Mouse (Mus musculus): ENCODE results near the gene Frmd4a. TPM values are rescaled to one million over a fixed set of nuclear protein-coding genes. Genes with fewer than 3 reads are reported as not detected.

The Frmd4a gene
- polyA plus RNA-seq, 1 experiment = 46.5 TPM

DNA sequence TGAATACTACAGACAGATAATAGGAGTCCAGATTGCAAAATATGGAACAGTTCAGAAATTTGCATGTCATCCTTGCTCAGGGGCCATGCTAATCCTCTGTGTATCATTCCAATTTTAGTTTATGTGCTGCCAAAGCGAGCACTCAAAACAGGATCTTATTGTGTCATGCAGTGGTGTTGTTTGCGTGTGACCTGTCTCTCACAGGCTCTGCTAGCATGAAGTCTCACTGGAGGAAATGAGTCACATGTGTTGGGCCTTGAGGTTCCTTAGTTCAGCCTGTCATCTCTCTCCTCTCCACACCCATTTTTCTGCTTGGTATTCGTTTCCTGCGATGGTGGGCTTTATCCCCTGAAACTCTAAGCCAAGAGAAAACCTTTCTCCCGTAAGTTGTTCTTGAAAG, 363.4 kb downstream of the Frmd4a start:
- WGBS = 81% methylated on average over 5 of the region's 5 CpGs
- no peak for TF ChIP-seq CTCF (IDR thresholded peaks at IDR 0.05; ENCODE audit: insufficient read depth, low read length)
- TF ChIP-seq POLR2A (IDR thresholded peaks at IDR 0.05; ENCODE audit: borderline replicate concordance, extremely low read depth, low read depth, low read length) = no peak
- H3K4me3 ChIP-seq (replicated peaks; ENCODE audit: extremely low read depth, low read depth, low read length) = no peak overlapping the region
- no peaks in the 10 kb centered on the region for H3K4me1 ChIP-seq (ENCODE audit: control insufficient read depth, insufficient read depth, low read length)
- DNase-seq = no peak

DNA sequence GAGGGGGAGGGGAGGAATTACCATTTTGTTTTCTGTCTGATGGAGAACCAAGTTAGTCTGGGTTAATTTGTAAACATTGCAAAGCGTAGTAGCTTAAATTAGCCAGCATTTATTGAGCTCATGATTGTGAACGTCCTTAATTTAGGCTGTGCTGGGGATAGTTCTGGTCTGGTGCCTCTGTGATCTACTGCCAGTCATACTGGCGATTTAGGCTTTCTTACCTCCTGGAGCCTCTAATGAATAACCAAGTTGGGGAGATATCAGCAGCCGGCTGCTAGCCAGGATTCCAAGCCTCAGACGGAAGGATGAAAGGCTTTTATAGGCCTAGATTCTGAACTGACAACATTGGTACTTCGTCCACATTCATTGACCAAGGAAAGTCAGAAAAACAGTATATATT, 369.0 kb downstream of the Frmd4a start:
- DNase-seq = no peak
- WGBS = 70% methylated on average over 6 of the region's 6 CpGs
- peaks cover 4% of the 10 kb centered on the region for H3K4me1 ChIP-seq (ENCODE audit: control insufficient read depth, insufficient read depth, low read length)
- TF ChIP-seq CTCF (IDR thresholded peaks at IDR 0.05; ENCODE audit: insufficient read depth, low read length) = no peak
- no peak overlapping the region for H3K4me3 ChIP-seq (replicated peaks; ENCODE audit: extremely low read depth, low read depth, low read length)

DNA sequence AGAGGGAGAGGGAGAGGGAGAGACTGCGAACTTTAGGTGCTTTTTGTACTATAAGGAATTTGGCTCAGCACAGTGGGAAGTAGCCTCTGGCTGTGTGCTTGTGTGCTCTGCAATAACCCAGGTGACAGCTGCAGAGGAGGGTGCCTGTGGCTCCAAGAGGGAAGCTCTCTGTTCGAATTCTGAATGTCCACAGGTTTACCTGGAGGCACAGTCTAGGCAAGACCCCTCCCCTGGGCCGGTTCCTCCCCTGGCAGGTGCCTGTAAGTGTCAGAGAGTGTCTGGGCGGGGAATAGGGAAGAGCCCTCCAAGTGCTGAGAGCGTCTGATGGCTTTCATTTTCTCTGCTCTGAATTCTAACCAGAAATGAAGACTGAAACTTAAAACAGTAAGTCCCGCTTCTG, 371.8 kb downstream of the Frmd4a start:
- no peak for DNase-seq
- WGBS = 22% methylated on average over 6 of the region's 6 CpGs
- TF ChIP-seq CTCF (IDR thresholded peaks at IDR 0.05; ENCODE audit: insufficient read depth, low read length) (no peak), POLR2A (IDR thresholded peaks at IDR 0.05; ENCODE audit: borderline replicate concordance, extremely low read depth, low read depth, low read length) (no peak)
- Histone ChIP-seq H3K4me1 (ENCODE audit: control insufficient read depth, insufficient read depth, low read length) (peaks cover 11% of the 10 kb centered on the region), H3K4me3 (replicated peaks; ENCODE audit: extremely low read depth, low read depth, low read length) (peak overlapping the region; percentile 48)

DNA sequence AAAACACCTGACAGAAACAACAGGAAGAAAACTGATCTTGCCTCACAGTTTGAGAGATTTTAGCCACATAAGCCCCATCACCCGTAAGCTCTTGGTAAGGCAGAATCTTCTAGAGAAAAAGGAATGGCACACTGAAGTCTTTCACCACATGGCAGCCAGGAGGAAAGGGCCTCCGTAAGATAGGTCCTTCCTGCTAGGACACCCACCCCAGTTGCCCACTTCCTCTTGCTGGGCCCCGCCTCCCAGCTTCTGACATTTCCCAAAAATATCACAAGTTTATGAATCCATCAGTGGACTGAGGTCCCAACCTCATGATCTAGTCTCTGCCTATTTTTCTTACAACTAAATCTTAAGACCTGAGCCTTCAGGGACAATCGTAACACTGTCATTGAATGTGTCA, 373.6 kb downstream of the Frmd4a start:
- TF ChIP-seq POLR2A (IDR thresholded peaks at IDR 0.05; ENCODE audit: borderline replicate concordance, extremely low read depth, low read depth, low read length) (no peak), CTCF (IDR thresholded peaks at IDR 0.05; ENCODE audit: insufficient read depth, low read length) (no peak)
- Histone ChIP-seq H3K4me3 (replicated peaks; ENCODE audit: extremely low read depth, low read depth, low read length) (no peak overlapping the region), H3K4me1 (ENCODE audit: control insufficient read depth, insufficient read depth, low read length) (peaks cover 11% of the 10 kb centered on the region)
- 61% methylated on average over 4 of the region's 4 CpGs for WGBS
- no peak for DNase-seq

DNA sequence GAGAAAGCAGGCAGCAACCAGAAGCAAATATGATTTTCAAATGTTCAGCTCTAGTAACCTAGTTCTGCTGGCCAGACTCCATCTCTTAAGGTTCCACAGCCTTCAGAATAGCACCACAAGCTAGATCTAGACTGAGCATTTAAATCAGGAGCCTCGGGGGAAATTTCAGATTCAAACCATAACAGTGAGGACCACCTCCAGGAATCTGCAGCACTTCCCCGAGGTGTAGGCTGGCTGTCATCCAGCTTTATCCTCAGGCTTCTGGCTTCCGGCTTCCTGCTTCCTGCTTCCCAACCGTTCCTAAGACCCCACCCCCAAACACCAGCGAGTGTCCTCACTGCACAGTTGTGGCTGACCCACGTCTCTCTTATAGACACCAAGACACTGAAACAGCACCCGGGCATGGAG, 374.2 kb downstream of the Frmd4a start:
- DNase-seq = no peak
- no peak for TF ChIP-seq POLR2A (IDR thresholded peaks at IDR 0.05; ENCODE audit: borderline replicate concordance, extremely low read depth, low read depth, low read length)
- WGBS = 17% methylated on average over 7 of the region's 7 CpGs
- H3K4me3 ChIP-seq (replicated peaks; ENCODE audit: extremely low read depth, low read depth, low read length) = peak overlapping the region; percentile 32
- peaks cover 11% of the 10 kb centered on the region for H3K4me1 ChIP-seq (ENCODE audit: control insufficient read depth, insufficient read depth, low read length)

DNA sequence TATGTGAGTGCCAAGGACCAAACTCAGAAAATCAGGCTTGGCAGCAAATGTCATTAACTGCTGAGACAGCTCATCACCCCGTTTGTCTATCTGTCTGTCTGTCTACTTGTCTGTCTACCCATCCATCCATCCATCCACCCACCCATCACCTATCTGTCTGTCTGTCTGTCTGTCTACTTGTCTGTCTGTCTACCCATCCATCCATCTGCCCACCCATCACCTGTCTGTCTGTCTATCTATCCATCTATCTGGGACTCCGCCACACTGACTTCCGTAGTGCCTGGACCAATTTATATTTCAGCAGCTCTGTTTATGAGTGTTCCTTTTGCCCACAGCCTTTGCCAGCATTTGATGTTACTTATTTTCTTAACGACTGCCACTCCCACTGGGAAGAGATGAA, 375.5 kb downstream of the Frmd4a start:
- TF ChIP-seq POLR2A (IDR thresholded peaks at IDR 0.05; ENCODE audit: borderline replicate concordance, extremely low read depth, low read depth, low read length) = no peak
- no peak for TF ChIP-seq CTCF (IDR thresholded peaks at IDR 0.05; ENCODE audit: insufficient read depth, low read length)
- DNase-seq = no peak
- H3K4me1 ChIP-seq (ENCODE audit: control insufficient read depth, insufficient read depth, low read length) = peaks cover 11% of the 10 kb centered on the region
- no peak overlapping the region for H3K4me3 ChIP-seq (replicated peaks; ENCODE audit: extremely low read depth, low read depth, low read length)
- WGBS = 73% methylated on average over 4 of the region's 4 CpGs

DNA sequence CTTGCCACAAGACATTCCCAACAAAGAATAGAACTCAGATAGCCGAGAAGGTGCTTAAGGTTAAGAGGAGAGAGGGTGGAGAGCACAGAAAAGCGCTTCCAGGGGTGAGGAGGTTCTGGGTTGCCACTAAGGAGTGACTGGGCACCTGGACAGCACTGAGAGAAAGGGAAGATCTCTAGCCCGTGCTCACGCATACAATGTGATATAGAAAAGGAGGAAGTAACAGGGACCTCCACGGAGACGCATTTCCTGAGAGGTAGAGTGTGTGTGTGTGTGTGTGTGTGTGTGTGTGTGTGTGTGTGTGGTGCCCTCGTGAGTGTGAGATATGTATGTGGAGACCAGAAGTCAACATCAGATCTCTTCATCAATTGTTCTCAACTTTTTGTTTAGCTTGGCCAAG, 377.1 kb downstream of the Frmd4a start:
- TF ChIP-seq POLR2A (IDR thresholded peaks at IDR 0.05; ENCODE audit: borderline replicate concordance, extremely low read depth, low read depth, low read length) (no peak), CTCF (IDR thresholded peaks at IDR 0.05; ENCODE audit: insufficient read depth, low read length) (no peak)
- H3K4me1 ChIP-seq (ENCODE audit: control insufficient read depth, insufficient read depth, low read length) = peaks cover 11% of the 10 kb centered on the region
- 57% methylated on average over 7 of the region's 7 CpGs for WGBS
- no peak overlapping the region for H3K4me3 ChIP-seq (replicated peaks; ENCODE audit: extremely low read depth, low read depth, low read length)
- no peak for DNase-seq

DNA sequence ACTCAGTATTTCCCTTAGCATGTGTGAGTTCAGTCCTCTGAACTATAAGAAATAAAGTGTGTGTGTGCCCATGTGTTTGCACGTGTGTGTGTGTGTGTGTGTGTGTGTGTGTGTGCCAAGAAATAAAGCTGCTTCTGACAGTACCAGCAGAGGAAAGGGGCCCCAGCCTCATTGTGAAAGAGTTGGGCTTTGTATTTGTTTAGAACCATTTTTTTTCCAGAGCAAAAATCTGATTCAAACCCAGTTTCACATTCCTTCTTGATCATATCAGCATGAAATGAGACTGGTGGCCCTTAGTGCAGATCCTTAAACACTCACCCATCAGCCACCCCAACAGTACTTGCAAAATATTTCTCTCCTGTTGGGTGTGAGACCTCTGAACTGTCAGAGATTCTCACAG, 382.2 kb downstream of the Frmd4a start:
- 46% methylated on average over 1 of the region's 1 CpGs for WGBS
- no peak for DNase-seq
- H3K4me3 ChIP-seq (replicated peaks; ENCODE audit: extremely low read depth, low read depth, low read length) = no peak overlapping the region
- H3K4me1 ChIP-seq (ENCODE audit: control insufficient read depth, insufficient read depth, low read length) = peaks cover 3% of the 10 kb centered on the region; the same call in 1 of the 2 replicates
- TF ChIP-seq CTCF (IDR thresholded peaks at IDR 0.05; ENCODE audit: insufficient read depth, low read length) = no peak
- TF ChIP-seq POLR2A (IDR thresholded peaks at IDR 0.05; ENCODE audit: borderline replicate concordance, extremely low read depth, low read depth, low read length) = no peak

DNA sequence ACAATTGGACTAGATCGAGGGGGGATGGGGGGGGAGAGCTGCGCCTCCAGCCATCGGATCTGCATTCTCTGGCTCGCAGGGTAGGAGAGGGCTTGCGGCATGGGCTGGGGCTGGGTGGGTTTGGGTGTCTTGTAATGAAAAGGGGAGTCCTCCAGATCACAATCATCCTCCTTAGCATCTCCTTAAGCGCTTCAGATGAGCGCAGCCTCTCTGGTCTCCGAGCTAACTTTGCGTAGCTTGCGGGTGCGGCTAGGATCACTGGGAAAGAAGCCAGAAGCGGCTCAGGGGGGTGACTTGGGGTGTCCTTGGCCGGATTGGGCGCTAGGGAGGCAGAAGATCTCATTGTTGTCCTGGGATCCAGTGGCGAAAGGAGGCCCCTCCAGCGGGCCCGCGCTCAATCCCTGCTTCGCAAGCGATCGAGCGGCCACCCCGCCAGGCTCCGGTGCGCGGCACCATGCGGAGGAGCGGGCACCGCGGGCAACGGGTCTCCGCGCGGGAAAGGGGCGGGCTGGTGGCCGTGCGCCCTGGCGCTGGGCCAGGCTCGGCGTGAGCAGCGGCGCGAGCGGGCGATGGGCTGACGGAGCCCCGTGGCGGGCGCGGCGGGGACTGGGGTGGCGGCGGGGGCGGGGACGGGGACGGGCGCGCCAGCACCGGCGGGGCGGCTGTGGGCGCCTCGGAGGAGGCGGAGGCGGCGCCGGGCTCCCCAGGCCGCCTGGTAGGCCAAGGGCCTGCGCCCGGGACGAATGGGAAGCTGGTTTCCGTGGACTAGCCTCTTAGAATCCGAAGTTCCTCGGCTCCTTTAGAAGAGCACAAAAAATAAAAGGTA, 383.5 kb downstream of the Frmd4a start:
- WGBS = 2% methylated on average over 73 of the region's 74 CpGs
- DNase-seq = peak; percentile 58
- peak overlapping the region; percentile 77 for H3K4me3 ChIP-seq (replicated peaks; ENCODE audit: extremely low read depth, low read depth, low read length)
- TF ChIP-seq CTCF (IDR thresholded peaks at IDR 0.05; ENCODE audit: insufficient read depth, low read length) (no peak), POLR2A (IDR thresholded peaks at IDR 0.05; ENCODE audit: borderline replicate concordance, extremely low read depth, low read depth, low read length) (no peak)
- peaks cover 3% of the 10 kb centered on the region; the same call in 1 of the 2 replicates for H3K4me1 ChIP-seq (ENCODE audit: control insufficient read depth, insufficient read depth, low read length)
